Mouse (Mus musculus): ENCODE data around the gene Mbtps2.

- TF ChIP-seq CTCF (IDR thresholded peaks at IDR 0.05; ENCODE audit: insufficient read depth, low read depth, low read length): no peak
- no peak for TF ChIP-seq POLR2A (IDR thresholded peaks at IDR 0.05; ENCODE audit: insufficient read depth, low read depth, low read length)
These were observed 106.4 kb downstream of the Mbtps2 start, which contains the start of gene Sms for GRCm38 (mm10) chrX:157491944-157492726.

All from olfactory bulb, adult 2 months (tissue).